Mouse (Mus musculus): ENCODE measurements around the gene Epgn.

The Epgn gene

GRCm38 (mm10) chr5:91027164-91027563 is at the start of gene Epgn:
Gene Epgn (plus strand): TSS chr5:91027464.
- no peak for DNase-seq

- DNase-seq, result peak; percentile 5
Measured at GRCm38 (mm10) chr5:90980297-90980696, 47.0 kb upstream of the Epgn start.

- no peak for DNase-seq
Measured at GRCm38 (mm10) chr5:90987605-90988004, 39.7 kb upstream of the Epgn start.

GRCm38 (mm10) chr5:90988149-90988548 is 39.1 kb upstream of the Epgn start:
- no peak for DNase-seq

GRCm38 (mm10) chr5:90988592-90988991 is 38.7 kb upstream of the Epgn start:
- no peak for DNase-seq

- no peak for DNase-seq
Measured at GRCm38 (mm10) chr5:90999942-91000341, 27.3 kb upstream of the Epgn start.

- DNase-seq, result no peak
Measured at GRCm38 (mm10) chr5:91015216-91015615, 12.0 kb upstream of the Epgn start.

GRCm38 (mm10) chr5:91023114-91023513 is 4.2 kb upstream of the Epgn start:
- no peak for DNase-seq

GRCm38 (mm10) chr5:91027840-91028239 is 576 bp downstream of the Epgn start:
- DNase-seq, result no peak

- DNase-seq, result no peak
Measured at GRCm38 (mm10) chr5:91030629-91031028, 3.4 kb downstream of the Epgn start.

GRCm38 (mm10) chr5:91035341-91035740 is 8.1 kb downstream of the Epgn start:
- no peak for DNase-seq

GRCm38 (mm10) chr5:91036628-91037027 is 9.4 kb downstream of the Epgn start:
- no peak for DNase-seq

- DNase-seq, result no peak
Measured at GRCm38 (mm10) chr5:91037756-91038155, 10.5 kb downstream of the Epgn start.

- no peak for DNase-seq
Measured at GRCm38 (mm10) chr5:91038547-91038946, 11.3 kb downstream of the Epgn start.

- DNase-seq, result no peak
Measured at GRCm38 (mm10) chr5:91038963-91039362, 11.7 kb downstream of the Epgn start.

- no peak for DNase-seq
Measured at GRCm38 (mm10) chr5:91047987-91048386, 20.7 kb downstream of the Epgn start.

GRCm38 (mm10) chr5:91048397-91048796 is 21.1 kb downstream of the Epgn start:
- no peak for DNase-seq

- no peak for DNase-seq
Measured at GRCm38 (mm10) chr5:91072340-91072739, 45.1 kb downstream of the Epgn start.

- no peak for DNase-seq
Measured at GRCm38 (mm10) chr5:91073626-91074025, 46.4 kb downstream of the Epgn start.

- no peak for DNase-seq
Measured at GRCm38 (mm10) chr5:91074026-91074425, 46.8 kb downstream of the Epgn start.

GRCm38 (mm10) chr5:91074450-91074950 is 47.2 kb downstream of the Epgn start, which contains the start of gene Ereg:
Gene Ereg (plus strand): TSS chr5:91074622.
- DNase-seq, result no peak

GRCm38 (mm10) chr5:91075021-91075420 is 47.8 kb downstream of the Epgn start:
- no peak for DNase-seq

- DNase-seq, result no peak
Measured at GRCm38 (mm10) chr5:91083016-91083415, 55.8 kb downstream of the Epgn start.

All from right cerebral cortex, postnatal 14 days (tissue).